Mouse (Mus musculus): ENCODE data around the gene Ryr2. TPM values are rescaled to one million over a fixed set of nuclear protein-coding genes. Genes with fewer than 3 reads are reported as not detected.
"Not testable (repeated sequence)": the region's sequence is repeated elsewhere in the genome, so short reads cannot be mapped to it uniquely, and the experiment has no call there.

Gene Ryr2
- total RNA-seq, 2 experiments from 2014 or later = 887 to 1,008 TPM

DNA sequence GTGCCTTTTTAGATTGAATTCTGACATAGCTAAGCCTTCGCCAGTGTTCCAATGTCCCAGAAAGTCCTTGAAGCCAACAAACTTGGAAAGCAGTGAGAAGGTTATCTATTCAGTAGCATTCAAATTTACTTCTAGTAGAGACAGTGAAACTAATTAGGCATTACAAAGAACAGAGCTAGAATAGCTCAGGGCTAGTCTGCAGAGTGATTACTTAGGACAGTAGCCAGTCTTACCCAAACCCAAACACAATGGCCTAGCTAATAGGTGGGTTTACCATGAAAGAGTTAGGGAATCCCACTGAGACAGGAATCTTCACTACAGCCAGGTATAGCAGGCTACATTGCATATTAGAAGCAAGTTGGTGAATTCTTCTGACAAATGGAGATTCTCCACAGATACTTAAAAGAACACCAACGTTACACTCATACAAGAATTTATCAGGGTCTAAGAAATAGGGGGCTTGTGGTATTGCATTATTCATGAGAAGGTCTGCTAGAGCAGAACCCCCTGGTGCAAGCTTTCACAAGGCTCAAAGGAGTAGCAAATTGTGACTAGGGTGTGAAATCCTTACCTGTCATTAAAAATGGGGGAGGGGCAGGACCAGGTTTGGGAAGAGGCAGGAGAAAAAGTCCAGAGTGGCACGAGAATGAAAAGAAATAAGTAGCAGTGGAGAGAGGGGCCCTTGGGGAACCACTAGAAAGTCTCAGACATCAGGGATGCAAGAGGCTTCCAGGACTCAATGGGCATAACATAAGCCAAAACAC is 172.3 kb downstream of the Ryr2 start:
- not testable (repeated sequence) for DNase-seq

DNA sequence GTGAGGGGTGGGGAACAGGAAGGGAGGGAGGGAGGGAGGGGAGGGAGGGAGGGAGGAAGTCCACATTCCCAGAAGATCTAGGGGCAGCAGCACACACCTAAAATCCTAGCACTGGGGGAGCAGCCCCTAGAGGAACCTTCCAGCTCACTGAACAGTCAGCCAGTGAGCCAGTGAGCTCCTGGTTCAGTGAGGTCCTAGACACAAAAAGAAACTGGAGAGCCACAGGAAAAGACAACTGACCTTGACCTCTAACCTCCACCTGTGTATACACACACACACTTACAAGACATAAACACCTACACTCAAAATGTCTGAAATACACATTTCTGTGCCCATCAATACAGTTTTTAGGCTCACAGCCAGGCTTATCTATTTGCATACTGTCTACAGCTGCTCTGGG is 173.4 kb downstream of the Ryr2 start:
- DNase-seq = no peak

DNA sequence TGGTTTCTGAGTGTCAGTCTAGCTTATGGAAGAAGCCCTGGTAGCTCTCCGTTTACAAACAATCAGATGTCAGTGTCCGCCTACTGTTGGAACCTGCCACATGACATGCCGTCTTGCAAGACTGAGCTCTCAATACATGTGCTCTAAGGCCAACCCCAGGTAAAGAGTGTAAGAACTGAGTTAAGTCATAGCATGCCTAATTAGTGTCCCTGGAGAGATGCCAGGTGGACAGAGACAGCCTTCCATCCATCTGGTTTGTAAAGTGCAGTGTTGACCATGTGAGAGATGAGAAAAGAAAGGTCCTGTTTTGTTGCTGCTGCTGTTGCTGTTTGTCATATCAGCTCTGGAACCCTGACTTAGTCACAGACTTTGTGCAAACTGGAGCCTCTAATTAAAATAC is 178.0 kb downstream of the Ryr2 start:
- no peak for DNase-seq

DNA sequence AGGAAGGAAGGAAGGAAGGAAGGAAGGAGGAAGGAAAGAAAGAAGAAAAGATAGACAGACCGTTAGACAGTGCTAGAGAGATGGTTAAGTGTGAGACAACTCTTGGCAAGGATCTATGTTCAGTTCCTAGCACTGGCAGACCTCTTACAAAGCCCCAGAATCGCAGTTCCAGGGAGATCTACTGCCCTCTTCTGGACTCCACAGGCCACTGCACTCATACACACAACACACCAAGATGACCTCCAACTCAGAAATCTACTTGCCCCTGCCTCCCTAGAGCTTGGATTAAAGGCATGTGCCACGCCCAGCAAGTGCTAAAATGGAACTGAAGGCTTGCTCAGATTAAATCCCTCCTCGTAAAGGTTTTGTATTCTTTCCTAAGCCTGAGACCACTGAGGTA is 179.0 kb downstream of the Ryr2 start:
- no peak for DNase-seq

DNA sequence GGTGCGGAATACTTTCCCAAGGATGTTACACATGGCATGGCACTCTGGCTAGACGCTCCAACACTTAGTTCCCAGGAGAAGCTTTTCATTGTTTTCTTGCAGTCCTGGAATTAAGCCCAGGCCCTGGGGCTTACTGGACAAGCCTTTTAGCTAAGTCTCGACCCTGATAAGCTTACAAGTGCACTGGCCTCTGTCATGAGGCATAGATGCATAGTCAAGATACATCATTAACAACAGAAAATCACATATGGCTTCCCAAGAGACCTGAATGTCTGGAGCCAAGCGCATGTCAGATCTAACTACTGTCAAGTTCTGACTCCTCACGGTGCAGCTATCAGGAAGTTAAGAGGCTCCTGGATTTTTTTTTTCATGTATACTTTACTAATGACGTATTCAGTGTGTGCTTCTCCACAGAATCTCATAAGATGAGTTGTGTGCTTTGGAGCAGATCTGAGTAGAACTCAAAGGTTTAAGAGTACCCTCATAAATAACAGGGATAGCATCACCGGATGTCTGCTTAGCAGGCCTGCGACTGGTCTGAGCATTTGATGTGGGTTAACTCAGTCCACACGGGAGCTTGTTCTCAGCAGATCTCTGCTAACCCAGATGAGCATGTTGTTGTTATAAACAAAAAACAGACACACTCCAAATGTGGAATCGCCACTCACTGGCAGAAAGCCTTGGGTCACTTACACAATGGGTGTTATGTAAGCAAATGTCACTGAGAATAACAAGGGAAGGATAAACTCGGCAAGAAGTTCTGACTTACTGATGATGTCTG is 179.8 kb downstream of the Ryr2 start:
- peak; percentile 27 to 56 for DNase-seq

DNA sequence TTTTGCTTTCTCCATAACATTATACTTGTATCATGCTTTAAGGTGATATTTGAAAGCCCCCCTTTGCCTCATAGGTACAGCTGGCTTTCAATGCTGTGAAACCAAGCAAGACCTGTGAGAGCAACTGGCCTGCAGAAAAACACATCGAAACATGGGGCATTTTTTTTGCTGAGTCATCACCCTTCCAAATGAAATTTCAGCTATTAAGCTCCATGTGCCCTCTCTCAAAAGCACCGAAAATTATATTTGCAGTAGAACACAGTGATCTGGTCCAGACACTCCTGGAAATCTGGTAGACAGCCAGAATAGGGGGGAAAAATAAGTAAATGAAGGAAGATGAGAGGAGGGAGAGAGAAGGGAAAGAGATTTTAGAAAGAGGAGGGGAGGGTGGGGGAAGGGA is 180.5 kb downstream of the Ryr2 start:
- DNase-seq = no peak

DNA sequence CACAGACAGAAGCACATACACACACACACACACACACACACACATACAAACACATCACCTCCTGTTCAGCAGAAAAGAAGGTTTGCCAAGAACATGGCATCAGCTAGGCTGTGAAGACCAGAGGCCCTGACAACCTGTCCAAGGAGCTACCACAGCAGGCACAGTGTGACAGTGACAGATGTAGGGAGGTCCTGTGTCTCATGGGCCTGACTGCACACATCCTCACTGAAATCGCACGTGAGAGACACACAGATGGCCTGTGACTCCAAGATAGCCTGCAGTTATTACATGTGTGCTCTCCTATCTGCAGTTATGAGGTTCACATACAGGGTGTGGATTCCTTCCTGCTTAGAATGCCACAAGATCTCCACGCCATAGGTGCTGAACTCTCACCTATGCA is 182.0 kb downstream of the Ryr2 start:
- DNase-seq = no peak

DNA sequence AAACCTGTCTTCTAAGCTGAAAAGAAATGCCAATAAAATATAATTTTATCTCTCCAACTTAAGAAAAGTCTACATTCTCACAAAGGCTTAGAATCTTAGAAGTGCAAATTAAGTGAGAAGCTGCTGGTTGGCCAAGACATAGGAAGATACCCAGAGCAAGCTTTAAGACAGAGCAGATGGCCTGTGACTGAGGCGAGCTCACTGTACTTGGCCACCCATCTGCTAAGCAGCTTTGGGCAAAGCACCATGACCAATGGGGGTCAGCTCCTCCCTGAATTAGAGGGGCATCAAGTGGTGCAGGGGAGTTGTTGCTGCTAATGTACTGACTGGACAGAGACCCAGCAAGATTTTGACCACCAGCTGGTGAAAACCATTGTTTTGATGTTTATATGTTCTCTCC is 186.2 kb downstream of the Ryr2 start:
- DNase-seq = no peak

DNA sequence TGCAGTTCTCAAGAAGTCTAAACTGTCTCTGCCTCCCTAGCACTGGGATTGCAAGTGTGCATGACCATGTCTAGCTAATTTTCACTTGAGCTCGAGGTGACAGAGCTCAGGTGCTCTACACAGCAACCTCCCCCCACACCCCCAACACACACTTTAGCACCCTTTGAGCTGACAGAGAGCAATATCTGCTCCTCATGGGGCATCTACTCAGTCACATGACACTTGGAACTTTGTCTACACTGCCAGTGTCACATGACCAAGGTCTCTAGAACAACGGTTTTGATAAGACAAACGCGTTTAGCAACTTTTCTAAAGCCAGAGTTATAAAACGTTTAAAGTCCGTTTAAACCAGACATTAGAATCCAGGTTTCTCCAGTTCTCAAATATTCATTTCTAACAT is 187.3 kb downstream of the Ryr2 start:
- no peak for DNase-seq

DNA sequence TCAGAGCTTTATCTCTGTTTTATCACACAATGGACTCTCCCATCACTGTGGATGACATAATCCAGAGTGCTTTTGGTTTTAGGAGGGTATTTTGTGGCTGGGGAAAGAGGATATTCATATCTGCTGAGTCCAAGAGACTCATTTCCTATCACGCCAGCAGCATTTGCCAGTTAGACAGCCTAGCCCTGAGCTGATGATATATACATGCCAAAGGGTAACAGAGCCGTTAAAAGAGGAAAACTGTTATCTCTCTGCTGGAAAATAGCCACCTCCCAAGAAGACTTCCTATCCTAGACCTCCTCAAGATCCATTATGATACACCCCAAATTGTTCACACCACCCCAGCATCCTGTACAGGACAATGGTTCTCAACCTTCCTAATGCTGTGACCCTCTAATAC is 191.1 kb downstream of the Ryr2 start:
- DNase-seq = no peak

DNA sequence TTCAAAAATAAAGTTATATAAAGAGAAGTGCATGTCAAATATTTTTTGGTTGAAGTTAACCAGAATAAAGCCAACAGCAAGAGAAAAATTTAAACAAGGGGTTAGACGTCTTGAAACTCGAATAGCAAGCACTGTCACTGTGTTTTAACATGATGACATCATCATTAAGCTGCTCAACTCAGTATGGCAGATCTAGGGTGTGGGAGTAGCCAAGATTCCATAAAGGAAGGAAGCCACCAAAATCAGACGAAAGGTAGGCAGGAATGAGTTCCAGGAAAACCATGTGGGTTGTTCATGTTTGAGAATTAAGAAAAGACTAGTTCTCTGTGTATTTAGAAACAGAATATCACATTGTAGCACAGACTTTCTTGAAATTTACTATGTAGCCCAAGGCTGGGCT is 192.1 kb downstream of the Ryr2 start:
- DNase-seq = no peak

DNA sequence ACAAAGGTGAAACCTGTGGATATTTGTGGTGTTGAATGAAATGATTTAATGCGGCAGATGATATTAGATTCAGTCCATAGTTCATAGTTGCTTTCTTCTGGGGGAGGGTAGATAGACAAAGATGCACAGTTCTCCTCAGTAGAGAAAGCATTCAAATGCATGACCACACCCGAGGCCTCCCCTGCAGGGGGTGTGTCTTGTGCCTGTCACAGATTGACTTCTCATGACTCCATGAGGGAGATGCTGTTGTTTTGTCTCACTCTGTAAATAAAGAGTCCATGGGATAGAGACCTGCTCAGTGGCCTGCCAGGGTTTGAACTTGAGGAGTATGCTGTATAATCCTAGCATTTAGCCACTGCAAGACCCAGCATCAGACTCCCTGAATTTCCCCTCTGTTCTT is 194.5 kb downstream of the Ryr2 start:
- no peak for DNase-seq

DNA sequence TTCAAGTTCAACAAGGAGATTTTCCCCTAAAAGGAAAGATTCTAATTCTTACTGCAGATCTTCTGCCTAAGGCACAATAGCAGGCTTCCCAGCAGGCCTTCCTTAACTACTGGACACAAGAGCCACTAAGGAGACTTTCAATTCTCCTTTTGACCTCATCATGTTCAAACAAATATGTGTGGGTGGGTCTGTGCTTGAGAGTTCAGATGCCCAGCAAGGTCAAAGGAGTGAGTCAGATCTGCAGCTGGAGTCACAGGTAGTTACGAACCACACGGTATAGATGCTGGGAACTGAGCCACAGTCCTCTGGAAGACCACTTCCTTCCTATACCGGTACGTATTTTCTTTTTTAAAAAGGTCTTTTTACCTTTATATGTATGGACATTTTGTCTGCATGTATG is 198.6 kb downstream of the Ryr2 start:
- DNase-seq = no peak

DNA sequence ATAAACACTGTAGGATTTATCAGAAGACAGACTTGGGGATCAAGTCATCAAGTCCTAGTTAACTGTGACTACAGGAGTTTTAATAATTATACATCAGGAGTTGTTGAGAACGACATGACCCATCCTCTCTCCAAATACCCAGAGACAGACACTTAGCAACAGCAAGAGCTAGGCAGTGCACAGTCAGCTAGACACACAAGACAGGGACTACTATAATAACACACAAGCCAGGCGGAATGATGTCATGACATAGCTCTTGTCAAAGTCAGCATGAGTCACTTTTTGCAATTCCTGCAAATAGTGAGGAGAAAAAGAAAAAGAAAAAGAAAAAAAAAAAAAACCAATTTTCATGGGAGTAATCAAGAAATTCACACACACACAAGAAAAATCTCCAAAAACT is 201.6 kb downstream of the Ryr2 start:
- no peak for DNase-seq

DNA sequence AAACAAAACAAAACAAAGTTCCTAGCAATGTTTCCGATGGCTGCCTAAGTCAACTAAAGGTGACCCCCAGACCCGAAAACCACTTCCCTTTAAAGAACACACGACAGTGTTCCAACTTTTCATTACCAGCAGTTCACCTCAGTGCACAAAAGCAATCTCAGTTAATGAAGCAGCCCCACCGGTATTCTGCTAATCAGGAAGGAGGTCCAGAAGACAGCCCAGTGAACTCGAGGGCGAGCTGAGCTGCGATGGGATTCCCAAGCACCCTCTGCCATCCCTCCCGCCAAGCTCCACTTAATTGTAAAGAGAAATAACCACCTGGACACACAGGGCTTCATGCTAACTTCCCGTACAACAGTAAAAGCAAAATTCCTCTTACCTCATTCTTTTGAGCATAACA is 203.5 kb downstream of the Ryr2 start:
- no peak for DNase-seq

DNA sequence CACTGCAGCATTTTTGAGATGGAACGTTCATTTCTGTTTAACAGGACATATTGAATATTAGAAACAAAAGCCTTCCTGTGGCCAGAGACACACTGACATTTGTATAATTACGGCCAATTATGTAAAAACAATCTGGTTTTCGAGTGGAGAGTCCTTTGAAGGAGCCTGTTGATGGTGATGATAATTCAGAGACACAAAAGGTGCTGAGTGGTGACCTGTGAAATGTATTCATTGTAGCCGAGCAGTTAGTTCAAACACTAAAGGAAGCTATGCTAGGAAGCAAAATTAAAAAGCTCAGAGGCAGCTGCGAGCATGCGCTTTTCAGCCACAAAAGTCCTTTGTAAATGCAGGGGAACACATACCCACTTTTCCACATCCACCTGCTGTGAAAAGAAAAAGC is 203.9 kb downstream of the Ryr2 start:
- DNase-seq = no peak

DNA sequence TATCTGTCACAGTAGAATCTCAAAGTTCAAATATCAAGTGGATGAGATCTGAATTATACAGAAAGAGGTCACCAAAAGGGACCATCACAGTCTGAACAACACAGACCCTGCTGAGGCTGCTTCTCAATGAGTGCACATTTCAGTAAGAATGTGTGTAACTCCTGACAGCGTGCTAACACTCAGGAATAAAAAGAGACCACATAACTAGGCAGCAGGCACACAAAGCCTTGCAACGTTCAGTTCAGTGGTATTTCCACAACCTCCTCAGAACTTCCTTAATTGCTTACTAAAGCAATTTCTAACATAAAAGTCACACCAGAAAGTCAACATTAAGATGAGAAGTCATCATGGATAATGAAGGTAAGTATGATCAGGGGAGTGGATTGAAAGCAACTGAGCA is 206.1 kb downstream of the Ryr2 start:
- DNase-seq = no peak

DNA sequence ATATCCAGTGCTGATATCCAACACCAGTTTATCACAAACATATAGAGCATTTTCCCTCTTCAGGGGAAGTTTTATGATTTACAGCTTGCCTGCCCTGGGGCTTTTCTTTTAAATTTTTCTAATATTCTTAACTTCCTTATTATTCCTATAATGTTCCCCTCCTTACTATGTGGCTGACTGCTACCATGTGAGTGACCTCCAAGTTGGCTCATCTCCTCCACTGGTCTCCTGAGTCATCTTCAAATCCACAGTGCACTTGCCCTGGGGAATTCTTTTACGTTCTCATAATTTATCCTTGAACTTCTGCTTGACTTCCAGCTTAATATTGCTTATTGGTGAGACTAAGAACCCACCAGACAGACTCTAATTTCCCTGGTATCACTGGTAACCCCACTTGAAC is 211.1 kb downstream of the Ryr2 start:
- DNase-seq = no peak

DNA sequence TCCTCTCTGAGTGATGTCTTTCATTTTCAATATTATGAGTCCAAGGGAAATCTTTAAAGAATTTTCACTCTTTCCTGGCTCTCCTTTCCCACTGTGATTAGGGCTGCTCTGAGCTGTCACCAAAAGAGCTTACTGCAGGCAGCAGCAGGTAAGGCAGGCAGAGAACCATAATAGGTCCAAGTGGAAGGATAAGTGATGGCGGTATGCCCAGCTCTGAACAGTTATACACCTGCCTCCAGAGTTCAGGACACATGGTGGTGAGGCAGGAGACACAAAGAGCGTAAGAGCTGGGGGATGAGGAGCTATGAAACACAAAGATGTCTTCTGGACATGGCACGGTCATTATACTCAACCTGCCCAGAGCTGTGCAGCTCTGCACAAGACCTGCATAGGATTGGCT is 215.0 kb downstream of the Ryr2 start:
- DNase-seq = no peak

DNA sequence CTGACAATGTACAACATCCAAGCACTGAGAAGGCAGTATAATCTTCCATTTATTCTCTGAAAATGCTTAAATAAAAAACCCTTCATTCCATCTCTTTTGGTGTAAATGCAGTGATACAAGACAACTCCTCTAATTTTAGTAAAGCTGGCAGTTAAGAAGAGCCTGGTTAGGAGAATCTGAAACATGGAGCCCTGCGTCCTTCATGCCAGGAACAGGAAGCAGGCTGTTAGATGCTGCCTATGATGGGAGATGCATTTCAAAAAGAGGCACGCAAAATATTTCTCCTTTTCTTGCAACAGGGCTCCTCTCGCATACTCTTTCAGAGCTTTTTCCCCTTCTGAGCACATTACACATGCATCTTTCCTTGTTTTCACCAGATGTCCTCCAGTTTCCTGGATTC is 215.6 kb downstream of the Ryr2 start:
- no peak for DNase-seq

DNA sequence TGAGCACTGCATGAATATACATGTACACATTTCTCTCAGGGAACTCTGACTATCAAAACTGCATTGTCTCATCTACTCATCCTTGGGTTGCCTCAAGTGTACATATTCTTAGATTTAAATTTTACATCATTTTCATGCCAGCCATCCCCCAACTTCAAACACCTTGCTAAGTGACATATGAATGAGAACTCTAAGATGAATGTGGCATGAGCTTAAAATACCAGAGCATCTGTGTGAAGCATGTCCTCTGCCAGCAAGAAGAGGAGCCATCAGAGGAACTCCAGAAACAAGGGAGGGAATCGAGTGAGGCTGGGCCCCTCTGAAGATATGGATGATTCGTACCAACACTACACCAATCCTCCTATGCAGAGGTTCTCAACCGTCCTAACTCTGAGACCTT is 222.6 kb downstream of the Ryr2 start:
- DNase-seq = no peak

DNA sequence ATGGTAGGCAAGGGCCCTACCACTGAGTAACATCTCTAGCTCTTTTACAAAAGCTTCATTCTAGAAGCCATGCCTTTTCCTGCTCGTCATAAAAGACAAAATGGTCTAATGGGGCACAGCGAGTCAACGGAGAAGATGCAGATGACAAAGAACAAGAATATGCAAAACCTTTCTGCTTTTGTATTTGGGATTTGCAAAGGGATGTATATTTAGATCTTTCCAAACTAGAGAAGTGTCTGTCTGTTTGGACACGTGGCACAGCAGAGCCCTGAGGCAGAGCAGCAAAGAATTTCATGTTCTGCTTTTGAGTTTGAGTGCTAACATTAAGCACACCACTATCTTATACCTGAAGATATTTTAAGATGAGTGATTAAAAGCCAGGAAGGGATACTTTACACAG is 224.4 kb downstream of the Ryr2 start:
- no peak for DNase-seq

DNA sequence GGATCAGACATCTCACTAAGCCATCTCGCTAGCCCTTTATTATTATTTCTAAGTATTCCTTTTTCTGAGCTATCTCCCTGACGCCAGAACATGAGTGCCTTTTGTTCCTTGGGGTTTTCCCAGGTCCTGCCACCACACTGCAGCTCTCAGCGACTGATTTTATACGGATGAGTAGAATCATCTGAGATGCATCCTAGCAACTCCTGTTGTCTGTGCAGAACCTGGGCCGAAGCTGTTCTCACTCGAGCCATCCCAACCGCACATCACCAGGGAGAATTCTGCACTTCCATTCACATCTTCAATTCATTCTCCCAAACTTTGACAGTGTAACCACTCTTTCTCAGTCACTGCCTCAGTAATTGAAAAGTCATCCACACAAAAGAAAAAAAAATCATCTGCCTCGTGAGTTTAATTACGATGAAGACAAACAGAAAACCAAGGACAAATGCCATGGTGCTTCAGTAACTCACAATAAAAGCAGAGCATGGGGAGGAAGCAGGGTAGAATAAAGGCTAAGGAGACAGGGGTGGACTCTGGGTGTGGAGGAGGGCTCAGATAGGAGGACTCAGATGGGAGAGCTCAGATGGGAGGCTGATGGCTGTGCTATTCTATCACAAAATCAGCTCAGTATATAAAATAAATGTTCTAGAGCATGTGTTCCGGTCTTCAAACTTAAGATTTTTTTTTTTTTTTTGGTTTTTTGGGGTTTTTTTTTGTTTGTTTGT is 226.1 kb downstream of the Ryr2 start:
- DNase-seq = no peak
